ENCODE assay signal across 14 mouse cellular contexts in genomic region chr13:94912961-94913360, GRCm38 (mm10). TPM values are rescaled to one million over a fixed set of nuclear protein-coding genes. Genes with fewer than 3 reads are reported as not detected.
DNase-seq lines count a peak whose midpoint lies in the region; ATAC-seq lines count a peak whose summit lies in the region.
"Had no signal": no experiment of that assay in that cellular context is flagged by ENCODE, and none has a peak within 500 bp of the region (broad histone marks: within the 10 kb centered on the region; RNA-seq: fewer than 3 reads in every experiment).

No protein-coding gene starts in this region.

- ATAC-seq in kidney, embryonic 14.5 days (ENCODE audit: low FRiP score, low TSS enrichment): no peak
- no peak for ATAC-seq in embryonic facial prominence, embryonic 12.5 days (ENCODE audit: insufficient number of reproducible peaks, insufficient read depth, low FRiP score, low TSS enrichment)
- ATAC-seq in hindbrain, embryonic 16.5 days: peak; percentile 56; the same call in 1 of the 2 replicates
- ATAC-seq in neural tube, embryonic 12.5 days (ENCODE audit: low FRiP score, low read depth): 0 out of 2 replicates have a peak, but pooled peaks have one; percentile 25
- no peak for ATAC-seq in megakaryocyte progenitor cell, adult 5-6 weeks (replicated peaks; ENCODE audit: poor library complexity)
- ATAC-seq: activated CD4-positive, CD25-positive, alpha-beta regulatory T cell, adult 4 months had no signal

- 10% methylated on average over 11 of the region's 11 CpGs for WGBS in kidney, embryonic 14.5 days
- 5% methylated on average over 11 of the region's 11 CpGs for WGBS in embryonic facial prominence, embryonic 12.5 days
- 7% methylated on average over 11 of the region's 11 CpGs for WGBS in hindbrain, embryonic 16.5 days
- 6% methylated on average over 11 of the region's 11 CpGs for WGBS in neural tube, embryonic 12.5 days

- H3K27me3 ChIP-seq in kidney, embryonic 14.5 days (ENCODE audit: control insufficient read depth, insufficient read depth, low read length): peaks cover 4% of the 10 kb centered on the region; the same call in 1 of the 2 replicates
- no peaks in the 10 kb centered on the region for H3K27me3 ChIP-seq in embryonic facial prominence, embryonic 12.5 days
- H3K27me3 ChIP-seq in hindbrain, embryonic 16.5 days (replicated peaks; ENCODE audit: control insufficient read depth, insufficient read depth, low read length): no peaks in the 10 kb centered on the region; the same call in 1 of the 2 replicates
- no peaks in the 10 kb centered on the region; the same call in 1 of the 2 replicates for H3K27me3 ChIP-seq in neural tube, embryonic 12.5 days (replicated peaks)

- peak overlapping the region; percentile 30 for H3K4me2 ChIP-seq in kidney, embryonic 14.5 days (replicated peaks; ENCODE audit: low read depth, low read length)
- peak overlapping the region; percentile 43 for H3K4me2 ChIP-seq in embryonic facial prominence, embryonic 12.5 days (replicated peaks)
- H3K4me2 ChIP-seq in hindbrain, embryonic 16.5 days (ENCODE audit: low read length): peak overlapping the region; percentile 50
- peak overlapping the region; percentile 47 for H3K4me2 ChIP-seq in neural tube, embryonic 12.5 days (replicated peaks)

- no peak overlapping the region for H3K27ac ChIP-seq in kidney, embryonic 14.5 days (ENCODE audit: low read depth, low read length)
- no peak overlapping the region for H3K27ac ChIP-seq in embryonic facial prominence, embryonic 12.5 days
- no peak overlapping the region for H3K27ac ChIP-seq in hindbrain, embryonic 16.5 days (ENCODE audit: low read depth, low read length)
- H3K27ac ChIP-seq in neural tube, embryonic 12.5 days: no peak overlapping the region

- no peak overlapping the region for H3K9ac ChIP-seq in kidney, embryonic 14.5 days (ENCODE audit: low read depth, low read length)
- 0 out of 2 replicates have a peak overlapping the region, but pooled peaks have one; percentile 15 for H3K9ac ChIP-seq in embryonic facial prominence, embryonic 12.5 days
- no peak overlapping the region for H3K9ac ChIP-seq in hindbrain, embryonic 16.5 days (ENCODE audit: low read depth, low read length)
- H3K9ac ChIP-seq in neural tube, embryonic 12.5 days: no peak overlapping the region

- H3K9me3 ChIP-seq in kidney, embryonic 14.5 days (ENCODE audit: control insufficient read depth, low read length): no peaks in the 10 kb centered on the region
- H3K9me3 ChIP-seq in embryonic facial prominence, embryonic 12.5 days: no peaks in the 10 kb centered on the region
- H3K9me3 ChIP-seq in hindbrain, embryonic 16.5 days (ENCODE audit: control insufficient read depth, low read length): no peaks in the 10 kb centered on the region
- no peaks in the 10 kb centered on the region for H3K9me3 ChIP-seq in neural tube, embryonic 12.5 days

- no peak for DNase-seq in kidney, adult 18-20 months
- DNase-seq in spleen, postnatal 14 days (ENCODE audit: low spot score in 2 of 2): no peak
- no peak for DNase-seq in adrenal gland, postnatal 10 days
- DNase-seq: cerebellum, adult 9-11 months; gastrocnemius, postnatal 25 days had no signal

- H3K4me1 ChIP-seq in kidney, embryonic 14.5 days (ENCODE audit: control insufficient read depth, insufficient read depth, low read length): no peaks in the 10 kb centered on the region
- no peaks in the 10 kb centered on the region; the same call in 1 of the 2 replicates for H3K4me1 ChIP-seq in embryonic facial prominence, embryonic 12.5 days
- peaks cover 4% of the 10 kb centered on the region; the same call in 1 of the 2 replicates for H3K4me1 ChIP-seq in hindbrain, embryonic 16.5 days (ENCODE audit: control insufficient read depth, insufficient read depth, low read depth, low read length)
- 0 out of 2 replicates have a peak, but pooled peaks cover 6% of the 10 kb centered on the region for H3K4me1 ChIP-seq in neural tube, embryonic 12.5 days

- H3K4me3 ChIP-seq in kidney, embryonic 14.5 days (ENCODE audit: low read length): no peak overlapping the region
- no peak overlapping the region for H3K4me3 ChIP-seq in embryonic facial prominence, embryonic 12.5 days
- peak overlapping the region; percentile 16 for H3K4me3 ChIP-seq in hindbrain, embryonic 16.5 days (ENCODE audit: low read length)
- H3K4me3 ChIP-seq in neural tube, embryonic 12.5 days: no peak overlapping the region

- no peaks in the 10 kb centered on the region for H3K36me3 ChIP-seq in kidney, embryonic 14.5 days (ENCODE audit: control insufficient read depth, insufficient read depth, low read length)
- H3K36me3 ChIP-seq in embryonic facial prominence, embryonic 12.5 days: no peaks in the 10 kb centered on the region
- no peaks in the 10 kb centered on the region for H3K36me3 ChIP-seq in hindbrain, embryonic 16.5 days (ENCODE audit: control insufficient read depth, insufficient read depth, low read length)
- no peaks in the 10 kb centered on the region for H3K36me3 ChIP-seq in neural tube, embryonic 12.5 days

RNA-seq across cellular contexts. Expression of gene Otp, which starts 37.6 kb away (rescaled TPM):
- not detected in 2 replicates for polyA plus RNA-seq in kidney, embryonic 14.5 days (2014; fragmentation: Nextera tagmentation; extraction: Ambion mirVana)
- 0.50 and 1.4 TPM in 2 replicates for polyA plus RNA-seq in embryonic facial prominence, embryonic 12.5 days (2016; fragmentation: Nextera tagmentation; extraction: Ambion mirVana)
- 5.0 and 6.2 TPM in 2 replicates for polyA plus RNA-seq in hindbrain, embryonic 16.5 days (2015; fragmentation: Nextera tagmentation; extraction: Ambion mirVana)
- 10.9 and 13.0 TPM in 2 replicates for polyA plus RNA-seq in neural tube, embryonic 12.5 days (2016; fragmentation: Nextera tagmentation; extraction: Ambion mirVana)
- total RNA-seq in megakaryocyte progenitor cell, adult 5-6 weeks (2015): not detected in 2 replicates
- not detected in 2 replicates for total RNA-seq in megakaryocyte progenitor cell, adult 5-6 weeks (2017)
- total RNA-seq in adrenal gland, postnatal 10 days (2021): not detected
- total RNA-seq: gastrocnemius, postnatal 25 days had no signal
- polyA plus RNA-seq: activated CD4-positive, CD25-positive, alpha-beta regulatory T cell, adult 4 months; large intestine, adult 2 months; liver, embryonic 16.5 days; spleen, adult 2 months had no signal

Comparison
In these comparisons a context has a peak if more than half of its experiments do, and no peak if none do; other contexts are left out.
1. ATAC-seq: peak in hindbrain, embryonic 16.5 days (single experiment) and neural tube, embryonic 12.5 days (single experiment); none in kidney, embryonic 14.5 days (single experiment), embryonic facial prominence, embryonic 12.5 days (single experiment) and megakaryocyte progenitor cell, adult 5-6 weeks (single experiment).
2. Peak in every context shown above with its lines, with median percentiles within 50 percentile points of each other: H3K4me2 ChIP-seq.